Mouse (Mus musculus) mouse embryonic stem cell (cell line): Measurements from ENCODE around the gene Izumo1r.

ENCODE experiments used
- in situ Hi-C, 2 experiments: fragments of 300-500 bp; cut with MboI; formaldehyde crosslinking; loops; 1 replicate in 1 of 2; 3 replicates in 1 of 2; pipeline ENCODE4 v1.14.3; 2019 to 2020; ENCODE audit warnings: low sequenced_read_pairs in 2 of 2, low pct_unique_long_range_greater_than_20kb in 1 of 2, mixed read lengths in 1 of 2; ENCODE audit not compliant: unreplicated experiment in 1 of 2

Gene Izumo1r

DNA sequence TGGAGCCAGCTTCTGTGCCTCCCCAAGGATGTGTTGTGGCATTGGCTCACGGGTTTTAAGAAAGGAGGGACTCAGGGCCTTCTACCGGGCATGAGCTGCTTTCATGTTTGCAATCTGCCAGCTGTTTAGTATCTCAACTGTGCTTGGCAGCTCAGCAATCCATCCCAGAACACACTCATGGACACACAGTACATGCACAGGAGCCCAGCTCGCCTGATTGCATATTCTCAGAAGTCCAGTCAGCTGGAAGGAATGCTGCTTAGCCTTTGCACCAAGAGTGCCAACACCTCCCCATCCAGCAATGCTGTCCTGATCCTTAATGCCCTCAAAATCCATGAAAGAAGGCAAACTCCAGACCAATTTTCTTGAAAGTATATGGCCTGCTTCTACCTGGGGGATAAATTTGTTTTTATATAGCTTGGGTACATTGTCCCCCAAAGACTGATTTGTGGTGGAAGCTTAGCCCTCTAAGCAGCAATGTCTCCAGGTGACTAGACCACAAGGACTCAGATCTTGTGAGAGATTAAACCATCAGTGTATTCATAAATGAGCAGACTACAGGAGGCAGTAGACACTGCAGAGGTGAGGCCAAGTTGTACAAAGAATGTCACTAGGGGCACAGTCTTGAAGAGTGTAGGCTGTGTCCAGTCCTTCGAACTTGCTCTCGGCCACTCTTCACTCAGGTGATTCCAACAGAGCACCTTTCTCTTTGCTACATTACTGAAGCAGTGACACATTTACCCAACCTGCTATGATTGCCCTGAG, 27.8 kb downstream of the Izumo1r start:
- in situ Hi-C loops, result no loop called here

DNA sequence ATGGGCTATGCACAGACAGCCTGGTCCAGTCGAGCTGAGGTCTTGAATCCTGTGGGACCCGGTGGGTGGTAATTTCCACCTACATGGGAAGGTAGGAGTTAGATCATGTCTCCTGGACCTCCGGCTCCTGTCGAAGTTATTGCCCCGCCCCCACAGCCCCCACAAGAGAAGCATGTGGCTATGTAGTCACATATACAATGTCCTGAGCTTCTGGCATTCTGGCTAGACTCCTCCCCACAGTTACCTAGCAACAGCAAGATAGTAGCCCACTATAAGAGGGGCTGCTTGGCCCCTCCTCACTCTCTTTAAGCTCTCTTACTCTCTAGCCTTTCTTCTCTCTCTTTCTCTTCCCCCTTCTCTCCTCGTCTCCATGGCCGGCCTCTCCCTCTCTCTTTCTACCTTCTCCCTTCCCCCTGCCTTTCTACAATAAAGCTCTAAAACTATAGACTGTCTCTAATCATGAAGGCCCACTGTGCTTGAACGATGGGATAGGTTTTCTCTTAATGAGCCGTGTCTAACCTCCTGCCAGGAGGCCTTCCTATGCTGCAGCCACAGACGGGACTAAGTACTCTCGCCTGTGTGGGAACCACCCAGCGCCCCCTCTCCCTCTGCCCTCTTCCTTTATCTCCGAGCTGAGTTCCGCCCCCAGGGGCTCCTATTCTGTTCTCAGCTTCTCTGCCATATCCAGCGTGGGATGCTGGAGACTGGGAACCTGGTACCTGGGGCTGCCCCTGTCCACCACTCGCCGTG, 31.4 kb downstream of the Izumo1r start:
- in situ Hi-C loops, result no loop called here

DNA sequence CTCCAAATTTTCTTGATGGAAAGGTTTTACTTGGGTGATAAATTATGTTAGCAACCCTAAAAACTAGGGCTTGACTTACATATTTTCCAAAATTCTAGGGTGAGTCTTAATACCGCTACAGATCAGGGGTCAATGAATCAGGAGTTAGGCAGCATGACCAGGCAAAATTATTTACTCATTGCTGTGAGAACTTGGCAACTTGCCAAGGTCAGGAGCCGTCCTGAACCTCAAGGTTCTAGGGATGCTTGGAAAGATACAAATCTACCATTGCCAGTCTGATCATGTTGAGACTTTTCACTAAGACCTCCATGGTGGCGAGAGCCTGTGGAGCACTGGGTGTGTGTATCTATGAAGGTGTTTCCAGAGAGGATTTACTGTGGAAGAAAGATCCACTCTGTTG, 32.2 kb downstream of the Izumo1r start:
- in situ Hi-C loops, result no loop called here

DNA sequence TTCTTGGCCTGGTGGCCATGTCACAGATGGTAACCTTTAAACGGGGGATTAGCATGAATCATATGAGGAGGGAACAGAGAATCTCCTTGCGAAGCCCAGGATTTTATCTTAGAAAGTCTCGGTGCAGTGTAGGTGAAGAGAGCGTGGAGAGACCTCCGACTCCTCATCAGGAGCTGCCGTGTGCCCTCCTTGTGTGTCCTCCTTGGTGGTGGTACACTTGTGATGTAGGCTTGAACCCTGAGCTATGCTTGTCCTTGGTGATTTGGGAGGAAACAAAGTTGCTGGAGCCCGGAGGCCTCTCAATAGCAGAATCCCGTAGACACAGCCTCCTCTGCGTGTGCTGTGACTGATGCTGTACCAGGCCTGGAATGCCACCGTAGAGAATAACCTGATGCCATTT, 32.9 kb downstream of the Izumo1r start:
- in situ Hi-C loops, result no loop called here

DNA sequence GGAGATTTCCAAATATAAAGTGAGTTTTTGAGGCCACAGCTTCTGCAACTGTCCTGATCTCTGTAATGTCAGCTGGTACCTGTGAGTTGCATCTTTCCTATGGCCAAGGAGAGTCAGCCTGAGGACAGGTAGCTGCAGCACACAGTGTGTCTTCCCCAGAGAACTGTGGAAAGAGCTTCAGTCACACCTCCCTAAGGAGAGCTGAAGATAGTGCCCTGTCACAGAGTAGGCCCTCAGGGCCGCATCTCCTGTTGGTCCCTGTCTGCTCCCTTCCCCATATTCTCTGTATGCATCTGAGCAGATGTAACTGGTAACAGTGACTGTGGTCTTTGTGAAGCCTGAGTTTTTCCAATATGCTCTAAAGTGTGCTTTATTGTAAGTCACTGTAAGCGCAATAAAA, 33.4 kb downstream of the Izumo1r start:
- in situ Hi-C loops, result no loop called here

DNA sequence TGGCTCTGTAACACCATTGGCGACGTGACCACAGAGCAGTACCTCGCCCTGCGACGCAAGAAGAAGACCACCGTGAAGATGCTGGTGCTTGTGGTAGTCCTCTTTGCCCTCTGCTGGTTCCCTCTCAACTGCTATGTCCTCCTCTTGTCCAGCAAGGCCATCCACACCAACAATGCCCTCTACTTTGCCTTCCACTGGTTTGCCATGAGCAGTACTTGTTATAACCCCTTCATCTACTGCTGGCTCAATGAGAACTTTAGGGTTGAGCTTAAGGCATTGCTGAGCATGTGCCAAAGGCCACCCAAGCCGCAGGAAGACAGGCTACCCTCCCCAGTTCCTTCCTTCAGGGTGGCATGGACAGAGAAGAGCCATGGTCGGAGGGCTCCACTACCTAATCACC, 35.4 kb downstream of the Izumo1r start:
- in situ Hi-C loops, result loop anchor here in 1 of 2 experiments (10.0 kb wide), 1 partner anchor 126 kb away; no protein-coding TSS in a partner anchor

DNA sequence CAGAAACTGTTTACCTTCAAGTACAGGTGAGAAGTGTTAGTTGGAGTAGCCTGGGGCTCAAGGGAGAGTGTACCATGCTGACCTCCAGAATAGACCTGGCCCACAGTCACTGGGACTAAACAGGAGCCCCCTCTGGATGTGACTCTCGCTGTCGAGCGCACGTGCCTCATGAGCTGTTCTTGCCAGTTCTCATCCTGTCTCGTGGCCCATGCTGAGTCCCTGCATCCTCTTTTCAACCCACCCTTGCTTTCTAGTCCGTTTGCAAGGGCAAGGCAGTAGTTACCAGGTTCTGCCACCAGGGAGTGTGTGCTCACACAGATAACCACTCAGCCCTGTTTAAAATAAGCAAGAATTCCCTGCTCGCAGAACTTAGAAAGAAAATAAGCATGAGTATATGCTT, 36.8 kb downstream of the Izumo1r start:
- in situ Hi-C loops, result loop anchor here in 1 of 2 experiments (10.0 kb wide), 1 partner anchor 128 kb away; no protein-coding TSS in a partner anchor

DNA sequence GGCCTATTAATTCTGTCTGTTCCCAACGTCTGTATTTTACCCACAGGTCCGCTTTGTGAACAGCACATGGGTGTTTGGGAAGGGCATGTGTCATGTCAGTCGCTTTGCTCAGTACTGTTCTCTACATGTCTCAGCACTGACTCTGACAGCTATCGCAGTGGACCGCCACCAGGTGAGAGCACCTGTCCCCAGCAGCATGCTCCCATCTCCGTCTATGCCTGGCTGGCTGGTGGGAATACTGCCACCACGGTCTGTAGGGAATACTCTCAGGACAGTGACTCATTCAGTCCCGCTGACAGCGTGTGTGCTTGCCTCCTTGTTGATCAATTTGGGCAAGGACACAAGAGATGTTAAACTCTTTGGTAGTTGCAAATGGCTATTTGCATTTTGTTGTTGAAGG, 39.0 kb downstream of the Izumo1r start:
- in situ Hi-C loops, result loop anchor here in 1 of 2 experiments (10.0 kb wide), 1 partner anchor 130 kb away; no protein-coding TSS in a partner anchor

DNA sequence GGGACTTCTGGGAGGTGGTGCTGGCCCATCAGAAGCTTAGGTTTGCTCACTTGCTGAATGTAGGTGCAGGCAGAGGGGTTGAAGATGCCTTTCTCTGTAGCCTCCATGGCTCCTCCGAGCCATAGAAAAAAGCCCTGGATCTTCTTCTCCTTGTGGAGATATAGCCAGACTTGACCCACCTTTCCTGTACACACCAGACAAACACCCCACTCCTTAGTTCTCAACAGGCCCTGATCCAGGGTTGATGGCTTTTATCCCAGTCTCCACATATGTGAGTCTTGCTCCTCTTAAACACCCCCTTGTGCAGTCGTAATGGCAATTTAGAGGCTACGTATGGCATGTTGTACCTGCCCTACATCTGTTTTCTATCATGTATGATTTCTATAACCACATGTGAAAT, 40.6 kb downstream of the Izumo1r start:
- in situ Hi-C loops, result loop anchor here in 1 of 2 experiments (10.0 kb wide), 1 partner anchor 132 kb away; no protein-coding TSS in a partner anchor

DNA sequence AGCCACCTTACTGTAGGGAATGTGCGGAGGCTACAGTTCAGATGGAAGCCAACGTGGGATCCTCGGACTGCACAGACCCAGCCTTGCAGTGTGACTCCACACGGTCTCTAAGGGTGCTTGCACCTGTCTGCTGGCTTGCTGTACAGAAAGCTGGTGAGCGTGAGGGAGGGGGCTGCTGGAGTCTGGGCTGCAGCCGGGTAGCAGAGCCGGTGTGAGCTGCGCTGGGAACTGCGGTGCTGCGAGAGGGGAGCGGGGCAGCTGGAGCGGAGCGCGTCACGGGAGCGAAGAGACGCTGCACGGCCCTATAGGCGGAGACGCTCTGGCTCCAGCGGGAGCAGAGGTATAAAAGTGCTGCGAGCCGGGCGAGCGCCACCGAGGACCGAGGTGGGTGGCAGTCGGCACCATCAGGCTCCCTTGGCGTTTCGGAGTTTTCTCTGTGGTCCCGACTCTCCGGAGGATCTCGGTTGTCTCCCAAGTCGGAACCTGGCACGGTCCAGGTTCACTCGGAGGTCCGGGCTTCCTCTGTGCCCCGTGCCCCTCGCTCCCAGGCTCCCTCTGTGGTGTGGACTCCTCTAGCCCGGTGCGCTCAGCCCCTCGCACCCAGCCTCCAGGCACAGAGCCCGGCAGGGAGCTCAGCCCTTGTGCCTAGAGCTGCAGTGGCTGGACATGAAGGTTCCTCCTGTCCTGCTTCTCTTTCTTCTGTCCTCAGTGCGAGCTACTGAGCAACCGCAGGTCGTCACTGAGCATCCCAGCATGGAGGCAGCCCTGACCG, 43.7 kb downstream of the Izumo1r start, which contains the start of gene Gpr83:
Gene Gpr83 (plus strand): TSS at position 343 of the 772 bp plus-strand sequence.
- in situ Hi-C loops, result loop anchor here in 1 of 2 experiments (10.0 kb wide), 1 partner anchor 135 kb away; no protein-coding TSS in a partner anchor

DNA sequence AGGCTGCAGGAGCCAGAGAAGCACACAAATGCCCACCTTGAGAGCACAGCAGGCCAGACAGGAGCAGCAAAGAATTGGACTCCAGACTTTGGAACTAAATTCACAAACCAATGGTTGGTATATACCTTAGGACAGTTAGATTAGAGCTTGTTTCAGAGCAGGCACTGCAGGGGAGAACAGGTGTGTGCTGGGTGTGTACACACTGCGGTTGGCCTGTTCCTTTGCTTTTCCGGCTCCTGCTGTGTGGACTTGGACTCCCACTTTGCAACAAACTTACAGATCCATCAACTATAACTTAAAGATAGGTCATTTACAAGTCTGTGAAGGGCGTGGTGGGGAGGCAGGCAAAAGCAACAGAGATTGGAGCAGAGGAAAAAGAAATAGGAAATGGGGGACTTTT, 45.0 kb downstream of the Izumo1r start:
- in situ Hi-C loops, result no loop called here

DNA sequence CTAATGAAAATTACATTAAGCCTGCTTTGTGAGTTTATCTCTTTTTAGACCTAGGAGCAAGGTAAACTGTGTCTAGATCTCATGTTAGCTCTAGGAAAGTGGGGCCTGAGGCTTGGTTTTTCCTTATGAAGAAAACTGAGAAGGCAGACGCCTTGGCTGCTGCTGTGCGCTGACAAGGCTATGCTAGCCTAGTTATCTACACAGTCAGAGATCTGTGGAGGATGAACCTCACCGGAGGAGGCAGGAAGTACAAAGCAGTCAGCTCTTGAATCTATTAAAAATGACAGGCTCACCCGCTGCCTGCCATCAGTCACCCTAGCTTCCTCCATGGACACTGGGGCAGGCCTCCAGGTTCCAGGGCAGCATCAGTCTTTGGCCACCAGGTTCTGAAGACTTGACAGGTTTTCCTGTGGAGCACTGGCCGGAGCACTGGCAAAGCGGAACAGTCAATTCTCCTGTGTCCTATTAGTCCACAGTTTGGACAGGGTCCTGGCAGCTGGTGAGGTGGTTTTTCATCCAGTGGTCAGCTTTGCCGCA, 45.5 kb downstream of the Izumo1r start:
- in situ Hi-C loops, result no loop called here

DNA sequence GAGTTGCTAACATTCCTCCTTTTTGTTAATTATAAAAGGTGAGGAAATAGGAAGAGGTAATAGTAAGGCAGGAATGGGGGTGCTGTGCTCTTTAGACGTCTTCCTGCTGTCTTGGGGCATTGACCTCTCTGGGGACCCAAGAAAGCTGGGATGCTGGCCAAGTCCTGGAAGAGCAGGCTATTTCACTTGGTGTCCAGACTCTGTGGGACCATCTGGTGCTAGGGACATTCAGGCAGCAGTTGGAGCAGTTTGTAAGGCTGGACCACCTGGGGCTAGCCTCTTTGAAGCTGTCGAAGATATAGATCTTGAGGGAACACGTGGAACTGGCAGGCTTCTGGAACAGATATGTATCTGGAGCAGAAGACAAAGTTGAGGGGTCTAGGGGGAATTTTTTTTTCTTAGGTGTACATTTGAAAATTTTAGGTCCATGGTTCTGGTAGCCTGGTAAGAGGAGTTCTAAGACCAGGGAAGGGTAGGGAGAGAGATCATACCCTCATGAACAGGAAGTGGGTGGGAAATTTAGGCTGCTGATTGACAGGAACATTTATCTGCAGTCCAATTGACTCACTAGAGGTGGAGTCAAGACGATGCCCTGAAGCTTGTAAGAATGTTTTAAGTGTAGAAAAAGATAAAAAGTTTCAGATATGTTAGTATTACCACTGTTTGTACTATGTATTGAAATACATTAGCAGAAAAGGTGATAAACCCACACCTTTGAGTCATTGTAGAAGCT, 46.7 kb downstream of the Izumo1r start:
- in situ Hi-C loops, result no loop called here

DNA sequence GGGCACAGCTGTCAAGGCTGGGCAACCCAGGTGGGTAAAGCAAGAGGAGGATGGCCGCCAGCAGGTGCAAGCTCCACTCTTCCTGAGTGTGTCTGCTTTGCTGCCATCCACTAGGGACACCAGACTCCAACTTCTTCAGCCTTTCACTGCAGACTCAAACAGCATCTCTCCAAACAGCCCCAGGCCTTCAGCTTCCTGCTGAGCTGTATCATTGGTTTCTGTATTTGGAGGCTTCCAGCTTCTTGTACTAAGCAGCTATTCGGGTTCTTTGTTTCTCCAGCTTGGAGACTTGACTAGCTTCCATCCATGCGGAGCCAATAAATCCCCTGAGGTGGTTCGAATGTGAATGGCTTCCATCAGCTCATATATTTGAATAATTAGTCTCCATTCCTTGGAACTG, 49.2 kb downstream of the Izumo1r start:
- in situ Hi-C loops, result no loop called here

DNA sequence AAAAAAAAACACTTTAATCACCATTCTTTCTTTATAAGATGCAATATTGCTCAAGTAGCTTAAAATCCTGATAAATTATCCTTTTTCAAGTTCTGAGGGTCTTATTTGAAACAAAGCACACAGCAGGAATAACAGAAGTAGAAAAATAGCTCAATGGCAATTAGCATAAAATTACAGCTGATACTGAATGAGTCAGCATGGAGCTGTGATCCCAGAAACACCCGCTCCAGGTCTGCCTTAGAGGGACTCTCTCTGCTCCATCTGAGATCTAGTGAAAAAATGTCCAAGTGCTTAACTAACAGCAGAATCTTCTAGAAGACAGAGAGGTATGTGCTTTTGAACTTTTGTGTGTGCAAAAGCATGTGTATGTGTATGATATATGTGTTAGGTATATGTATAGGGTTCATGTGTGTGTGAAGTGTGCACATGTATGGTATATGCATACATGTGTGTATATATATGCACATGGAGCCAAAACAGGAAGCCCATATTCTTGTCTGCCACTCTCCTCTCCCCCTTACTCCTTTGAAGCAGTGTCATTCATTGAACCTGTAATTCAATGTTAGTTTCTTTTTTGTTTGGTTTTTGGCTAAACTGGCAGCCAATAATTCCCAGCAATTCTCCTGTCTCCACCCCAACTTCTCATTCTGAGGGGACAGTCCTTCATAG, 55.3 kb downstream of the Izumo1r start:
- in situ Hi-C loops, result loop anchor here in 1 of 2 experiments (10.0 kb wide), 1 partner anchor 166 kb away; no protein-coding TSS in a partner anchor

DNA sequence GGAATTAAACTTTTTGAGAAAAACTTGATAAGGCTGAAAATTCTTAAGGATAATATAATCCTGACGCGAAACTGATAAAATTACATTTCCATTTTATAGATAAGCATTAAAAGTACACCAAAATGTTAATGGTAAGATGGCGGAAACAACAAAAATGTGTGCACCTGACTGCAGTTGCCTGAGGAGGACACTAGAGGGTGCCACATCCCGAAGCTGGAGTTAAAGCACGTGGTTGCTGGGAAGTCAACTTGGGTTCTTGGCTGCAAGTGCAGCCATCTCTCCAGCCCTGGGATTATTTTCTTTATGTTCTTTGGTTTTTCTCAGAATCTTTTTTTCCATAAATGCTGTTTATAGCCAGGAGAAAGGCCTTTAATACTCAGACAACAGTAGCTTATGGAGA, 57.3 kb downstream of the Izumo1r start:
- in situ Hi-C loops, result loop anchor here in 1 of 2 experiments (10.0 kb wide), 1 partner anchor 168 kb away; no protein-coding TSS in a partner anchor

DNA sequence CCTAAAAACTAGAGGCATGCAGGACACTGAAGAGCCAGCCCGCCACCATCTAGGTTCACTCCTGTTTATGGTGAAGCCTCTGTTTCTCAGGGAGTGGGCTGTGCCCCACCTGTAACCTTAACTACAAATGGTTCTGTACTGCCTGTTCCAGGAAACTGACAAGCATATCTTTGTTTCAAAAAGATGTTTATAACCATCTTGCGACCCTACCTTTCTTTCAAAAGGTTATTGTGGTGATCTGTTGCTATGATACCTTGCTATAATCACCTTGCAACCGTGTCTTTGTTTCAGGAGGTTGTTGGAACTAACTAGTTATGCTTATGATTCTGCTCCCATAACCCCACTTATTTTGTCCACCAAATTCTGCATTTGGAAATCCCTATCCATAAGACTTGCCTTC, 59.8 kb downstream of the Izumo1r start:
- in situ Hi-C loops, result loop anchor here in 1 of 2 experiments (10.0 kb wide), 1 partner anchor 171 kb away; no protein-coding TSS in a partner anchor
